31 mouse cellular contexts compared by ENCODE assay signal in the genomic region with DNA sequence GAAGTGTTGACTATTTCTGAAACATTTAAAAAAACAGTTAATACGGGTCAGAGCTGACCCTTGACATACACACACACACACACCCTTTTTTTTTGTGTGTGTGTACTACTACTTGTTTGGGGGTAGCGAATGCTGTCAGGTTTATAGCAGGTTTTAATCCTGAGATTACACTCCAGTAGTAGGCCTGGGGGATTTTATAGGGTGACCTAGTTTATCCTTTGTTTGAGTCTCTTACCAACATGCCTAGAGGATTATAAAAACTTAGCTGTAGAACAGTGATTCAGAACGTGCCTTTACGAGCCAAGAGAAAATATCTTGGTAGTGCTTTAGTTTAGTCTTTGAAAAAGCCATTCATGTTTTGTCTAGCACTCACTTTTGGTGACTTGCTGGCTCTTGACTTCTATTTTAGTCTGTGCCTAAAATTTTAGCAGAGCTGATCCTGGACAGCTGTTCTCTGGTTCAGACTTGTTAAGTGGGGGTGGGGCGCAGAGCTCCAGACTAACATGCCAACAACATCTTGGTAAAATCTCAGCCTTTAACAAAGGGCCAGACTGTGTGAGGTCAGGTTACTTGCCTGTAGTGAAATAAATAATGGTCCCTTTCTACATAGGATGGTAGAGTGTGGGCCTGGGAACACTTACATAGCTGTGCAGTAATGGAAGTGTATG. TPM values are rescaled to one million over a fixed set of nuclear protein-coding genes. Genes with fewer than 3 reads are reported as not detected.
DNase-seq lines count a peak whose midpoint lies in the region; ATAC-seq and TF ChIP-seq lines count a peak whose summit lies in the region.
"Had no signal": no experiment of that assay in that cellular context is flagged by ENCODE, and none has a peak within 500 bp of the region (broad histone marks: within the 10 kb centered on the region; RNA-seq: fewer than 3 reads in every experiment).

No protein-coding gene starts in this region.

- H3K36me3 ChIP-seq in limb, embryonic 11.5 days (ENCODE audit: control insufficient read depth, insufficient read depth, low read length), result peaks cover 42% of the 10 kb centered on the region
- H3K36me3 ChIP-seq in limb, embryonic 10.5 days, result peaks cover 70% of the 10 kb centered on the region
- peaks cover 66% of the 10 kb centered on the region for H3K36me3 ChIP-seq in limb, embryonic 12.5 days

- no peaks in the 10 kb centered on the region for H3K9me3 ChIP-seq in limb, embryonic 11.5 days (ENCODE audit: control insufficient read depth, low read length)
- no peaks in the 10 kb centered on the region for H3K9me3 ChIP-seq in limb, embryonic 10.5 days (replicated peaks)
- H3K9me3 ChIP-seq in limb, embryonic 12.5 days, result no peaks in the 10 kb centered on the region
- H3K9me3 ChIP-seq: embryonic facial prominence, embryonic 12.5 days; forebrain, embryonic 10.5 days; forebrain, embryonic 15.5 days; heart, embryonic 10.5 days; megakaryocyte, embryonic 14.5 days; midbrain, embryonic 12.5 days; neural tube, embryonic 13.5 days had no signal

- no peak overlapping the region for H3K4me3 ChIP-seq in limb, embryonic 11.5 days (ENCODE audit: low read depth, low read length)
- H3K4me3 ChIP-seq in limb, embryonic 10.5 days, result no peak overlapping the region
- H3K4me3 ChIP-seq in limb, embryonic 12.5 days (replicated peaks), result no peak overlapping the region
- no peak overlapping the region for H3K4me3 ChIP-seq in gastrocnemius, adult 2 months
- H3K4me3 ChIP-seq: embryonic facial prominence, embryonic 12.5 days; forebrain, embryonic 10.5 days; forebrain, embryonic 15.5 days; heart, embryonic 10.5 days; megakaryocyte, embryonic 14.5 days; midbrain, embryonic 12.5 days; neural tube, embryonic 13.5 days had no signal

- intact Hi-C loops in gastrocnemius, adult 2 months (cut with DNase I), result loop anchor here (5.0 kb wide), 1 partner anchor 81 kb away; a partner anchor contains a TSS

- no peak for DNase-seq in limb, embryonic 11.5 days (ENCODE audit: low spot score)
- no peak for DNase-seq in limb, embryonic 10.5 days (ENCODE audit: low spot score)
- peak; percentile 43 for DNase-seq in adipocyte (ENCODE audit: low spot score)
- DNase-seq in retina, postnatal 7 days (ENCODE audit: low read depth, low spot score), result peak; percentile 23
- no peak for DNase-seq in gastrocnemius, adult 2 months
- DNase-seq: adrenal gland, adult 8-10 months; cerebellum, adult 2 months; cerebellum, postnatal 14 days; gastrocnemius, postnatal 10 days; kidney, postnatal 10 days; layer of hippocampus, adult 9-11 months; liver; lung, adult 2 months; lung, postnatal 4 days; right cerebral cortex, postnatal 4 days; thymus, adult 2 months; thymus, postnatal 36 days had no signal

- no peak overlapping the region for H3K9ac ChIP-seq in limb, embryonic 11.5 days (ENCODE audit: low read length)
- no peak overlapping the region for H3K9ac ChIP-seq in limb, embryonic 12.5 days (replicated peaks)
- H3K9ac ChIP-seq: embryonic facial prominence, embryonic 12.5 days; forebrain, embryonic 15.5 days; hindbrain, embryonic 14.5 days; liver, embryonic 14.5 days; midbrain, embryonic 12.5 days; neural tube, embryonic 13.5 days had no signal

- H3K27me3 ChIP-seq in limb, embryonic 11.5 days (ENCODE audit: control insufficient read depth, insufficient read depth, low read length), result no peaks in the 10 kb centered on the region
- no peaks in the 10 kb centered on the region for H3K27me3 ChIP-seq in limb, embryonic 10.5 days (ENCODE audit: low read depth, poor library complexity, severe bottlenecking)
- H3K27me3 ChIP-seq in limb, embryonic 12.5 days, result no peaks in the 10 kb centered on the region
- H3K27me3 ChIP-seq: embryonic facial prominence, embryonic 12.5 days; forebrain, embryonic 15.5 days; megakaryocyte, embryonic 14.5 days; midbrain, embryonic 12.5 days; neural tube, embryonic 13.5 days had no signal

- WGBS in limb, embryonic 11.5 days, result 84% methylated on average over 5 of the region's 5 CpGs
- WGBS in limb, embryonic 10.5 days, result 93% methylated on average over 5 of the region's 5 CpGs
- 73% methylated on average over 5 of the region's 5 CpGs for WGBS in limb, embryonic 12.5 days

- H3K4me1 ChIP-seq in limb, embryonic 11.5 days (ENCODE audit: control insufficient read depth, insufficient read depth, low read length), result peaks cover 12% of the 10 kb centered on the region
- H3K4me1 ChIP-seq in limb, embryonic 10.5 days, result peaks cover 31% of the 10 kb centered on the region
- H3K4me1 ChIP-seq in limb, embryonic 12.5 days (replicated peaks), result peaks cover 28% of the 10 kb centered on the region

- no peak overlapping the region for H3K4me2 ChIP-seq in limb, embryonic 11.5 days (ENCODE audit: low read depth, severe bottlenecking)
- H3K4me2 ChIP-seq in limb, embryonic 12.5 days, result 0 out of 2 replicates have a peak overlapping the region, but pooled peaks have one; percentile 2
- H3K4me2 ChIP-seq: embryonic facial prominence, embryonic 12.5 days; forebrain, embryonic 15.5 days; hindbrain, embryonic 14.5 days; midbrain, embryonic 12.5 days; neural tube, embryonic 13.5 days had no signal

- 0 out of 2 replicates have a peak overlapping the region, but pooled peaks have one; percentile 18 for H3K27ac ChIP-seq in limb, embryonic 11.5 days (replicated peaks; ENCODE audit: low read depth, low read length)
- H3K27ac ChIP-seq in limb, embryonic 10.5 days, result no peak overlapping the region
- H3K27ac ChIP-seq in limb, embryonic 12.5 days, result peak overlapping the region; percentile 8
- H3K27ac ChIP-seq in gastrocnemius, adult 2 months, result no peak overlapping the region
- H3K27ac ChIP-seq: embryonic facial prominence, embryonic 12.5 days; forebrain, embryonic 10.5 days; forebrain, embryonic 15.5 days; heart, embryonic 10.5 days; hindbrain, embryonic 14.5 days; liver, embryonic 14.5 days; midbrain, embryonic 12.5 days; neural tube, embryonic 13.5 days had no signal

- ATAC-seq in limb, embryonic 11.5 days (ENCODE audit: insufficient number of reproducible peaks, low FRiP score, low TSS enrichment, low read depth), result no peak
- no peak for ATAC-seq in limb, embryonic 12.5 days (ENCODE audit: insufficient number of reproducible peaks, insufficient read depth, low FRiP score, low TSS enrichment, low read depth)
- no peak for ATAC-seq in granulocyte monocyte progenitor cell, adult 5-6 weeks (replicated peaks; ENCODE audit: poor library complexity, severe bottlenecking)
- ATAC-seq: CD4-positive, CD25-positive, alpha-beta regulatory T cell, adult 4 months; forebrain, embryonic 15.5 days; intestine, postnatal 0 days had no signal

- TF ChIP-seq CTCF in gastrocnemius, adult 2 months (IDR thresholded peaks at IDR 0.05), result no peak

RNA-seq across cellular contexts. Expression of a gene that starts 3.3 kb away (rescaled TPM):
- 23.3 and 24.5 TPM in 2 replicates for polyA plus RNA-seq in limb, embryonic 11.5 days (2014; fragmentation: Nextera tagmentation; extraction: Ambion mirVana)
- polyA plus RNA-seq in limb, embryonic 10.5 days (2016; fragmentation: Nextera tagmentation; extraction: Ambion mirVana), result 19.7 and 22.8 TPM in 2 replicates
- polyA plus RNA-seq in limb, embryonic 12.5 days (2016; fragmentation: Nextera tagmentation; extraction: Ambion mirVana), result 17.4 and 18.2 TPM in 2 replicates
- 1 to 10 TPM; 3.0 to 4.5 TPM for total RNA-seq in gastrocnemius, adult 2 months (2021)
- total RNA-seq in granulocyte monocyte progenitor cell, adult 5-6 weeks (2014; fragmentation: Nextera tagmentation), result 12.8 and 13.0 TPM in 2 replicates
- total RNA-seq in granulocyte monocyte progenitor cell, adult 5-6 weeks (2017), result 5.0 and 7.1 TPM in 2 replicates

RNA-seq across cellular contexts. Expression of a gene that starts 3.6 kb away (rescaled TPM):
- polyA plus RNA-seq in limb, embryonic 11.5 days (2014; fragmentation: Nextera tagmentation; extraction: Ambion mirVana), result 423 and 456 TPM in 2 replicates
- 443 and 508 TPM in 2 replicates for polyA plus RNA-seq in limb, embryonic 10.5 days (2016; fragmentation: Nextera tagmentation; extraction: Ambion mirVana)
- polyA plus RNA-seq in limb, embryonic 12.5 days (2016; fragmentation: Nextera tagmentation; extraction: Ambion mirVana), result 467 and 486 TPM in 2 replicates
- total RNA-seq in gastrocnemius, adult 2 months (2021), result 100 to 1,000 TPM; 128 to 132 TPM
- 174 and 186 TPM in 2 replicates for total RNA-seq in granulocyte monocyte progenitor cell, adult 5-6 weeks (2014; fragmentation: Nextera tagmentation)
- total RNA-seq in granulocyte monocyte progenitor cell, adult 5-6 weeks (2017), result 345 and 427 TPM in 2 replicates

RNA-seq across cellular contexts. Expression of a gene that starts 25.3 kb away (rescaled TPM):
- 1.4 and 1.7 TPM in 2 replicates for polyA plus RNA-seq in limb, embryonic 11.5 days (2014; fragmentation: Nextera tagmentation; extraction: Ambion mirVana)
- polyA plus RNA-seq in limb, embryonic 10.5 days (2016; fragmentation: Nextera tagmentation; extraction: Ambion mirVana), result 1.8 and 2.8 TPM in 2 replicates
- 2.9 and 3.5 TPM in 2 replicates for polyA plus RNA-seq in limb, embryonic 12.5 days (2016; fragmentation: Nextera tagmentation; extraction: Ambion mirVana)
- not detected for total RNA-seq in gastrocnemius, adult 2 months (2021)
- not detected in 2 replicates for total RNA-seq in granulocyte monocyte progenitor cell, adult 5-6 weeks (2014; fragmentation: Nextera tagmentation)
- 1.1 TPM in 1 of 2 replicates, not detected in the other for total RNA-seq in granulocyte monocyte progenitor cell, adult 5-6 weeks (2017)
- total RNA-seq: hematopoietic stem cell, adult 5-6 weeks had no signal
- polyA plus RNA-seq: CD4-positive, CD25-positive, alpha-beta regulatory T cell, adult 4 months had no signal

RNA-seq across cellular contexts. Expression of a gene that starts 31.5 kb away (rescaled TPM):
- polyA plus RNA-seq in limb, embryonic 11.5 days (2014; fragmentation: Nextera tagmentation; extraction: Ambion mirVana), result 49.9 and 52.1 TPM in 2 replicates
- 52.2 and 55.5 TPM in 2 replicates for polyA plus RNA-seq in limb, embryonic 10.5 days (2016; fragmentation: Nextera tagmentation; extraction: Ambion mirVana)
- polyA plus RNA-seq in limb, embryonic 12.5 days (2016; fragmentation: Nextera tagmentation; extraction: Ambion mirVana), result 38.9 and 43.3 TPM in 2 replicates
- total RNA-seq in gastrocnemius, adult 2 months (2021), result 1 to 10 TPM; 1.5 TPM
- 24.4 and 28.6 TPM in 2 replicates for total RNA-seq in granulocyte monocyte progenitor cell, adult 5-6 weeks (2014; fragmentation: Nextera tagmentation)
- 5.8 and 8.1 TPM in 2 replicates for total RNA-seq in granulocyte monocyte progenitor cell, adult 5-6 weeks (2017)

RNA-seq across cellular contexts. Expression of a gene that starts 31.7 kb away (rescaled TPM):
- 15.8 and 16.4 TPM in 2 replicates for polyA plus RNA-seq in limb, embryonic 11.5 days (2014; fragmentation: Nextera tagmentation; extraction: Ambion mirVana)
- polyA plus RNA-seq in limb, embryonic 10.5 days (2016; fragmentation: Nextera tagmentation; extraction: Ambion mirVana), result 14.0 and 16.3 TPM in 2 replicates
- polyA plus RNA-seq in limb, embryonic 12.5 days (2016; fragmentation: Nextera tagmentation; extraction: Ambion mirVana), result 17.0 and 18.0 TPM in 2 replicates
- 1 to 10 TPM; 6.3 to 6.4 TPM for total RNA-seq in gastrocnemius, adult 2 months (2021)
- 35.1 and 39.7 TPM in 2 replicates for total RNA-seq in granulocyte monocyte progenitor cell, adult 5-6 weeks (2014; fragmentation: Nextera tagmentation)
- total RNA-seq in granulocyte monocyte progenitor cell, adult 5-6 weeks (2017), result 21.7 and 31.3 TPM in 2 replicates

Comparison
In these comparisons a context has a peak if more than half of its experiments do, and no peak if none do; other contexts are left out.
1. H3K27ac ChIP-seq: peak in limb, embryonic 11.5 days (single experiment) and limb, embryonic 12.5 days (single experiment); none in limb, embryonic 10.5 days (single experiment) and gastrocnemius, adult 2 months (single experiment).
2. DNase-seq: peak in adipocyte (single experiment) and retina, postnatal 7 days (single experiment); none in limb, embryonic 11.5 days (single experiment), limb, embryonic 10.5 days (single experiment) and gastrocnemius, adult 2 months (single experiment).